In genomic region chr9:36990626-36991368, GRCm38 (mm10) we compare ENCODE assay signal across 15 mouse cellular contexts.
DNase-seq lines count a peak whose midpoint lies in the region; ATAC-seq and TF ChIP-seq lines count a peak whose summit lies in the region.
"Had no signal": no experiment of that assay in that cellular context is flagged by ENCODE, and none has a peak within 500 bp of the region (broad histone marks: within the 10 kb centered on the region; RNA-seq: fewer than 3 reads in every experiment).

No protein-coding gene starts in this region.

- no peak for ATAC-seq in hindbrain, embryonic 12.5 days (ENCODE audit: low FRiP score)
- no peak for ATAC-seq in hindbrain, postnatal 0 days
- peak; percentile 41; the same call in 1 of the 2 replicates for ATAC-seq in midbrain, embryonic 13.5 days
- ATAC-seq: intestine, postnatal 0 days; liver, postnatal 0 days had no signal

- peaks cover 9% of the 10 kb centered on the region for H3K4me1 ChIP-seq in hindbrain, embryonic 12.5 days
- no peaks in the 10 kb centered on the region for H3K4me1 ChIP-seq in hindbrain, postnatal 0 days (ENCODE audit: insufficient read depth, low read length)
- peaks cover 21% of the 10 kb centered on the region for H3K4me1 ChIP-seq in midbrain, embryonic 13.5 days (replicated peaks)

- no peak for TF ChIP-seq CTCF in hindbrain, postnatal 0 days (IDR thresholded peaks at IDR 0.05; ENCODE audit: low read depth)

- peak overlapping the region; percentile 44; the same call in 1 of the 2 replicates for H3K27ac ChIP-seq in hindbrain, embryonic 12.5 days
- H3K27ac ChIP-seq in hindbrain, postnatal 0 days, result no peak overlapping the region
- peak overlapping the region; percentile 59 for H3K27ac ChIP-seq in midbrain, embryonic 13.5 days
- H3K27ac ChIP-seq: limb, embryonic 12.5 days had no signal

- WGBS in hindbrain, embryonic 12.5 days, result 70% methylated on average over 13 of the region's 13 CpGs
- 69% methylated on average over 13 of the region's 13 CpGs for WGBS in hindbrain, postnatal 0 days
- 57% methylated on average over 13 of the region's 13 CpGs for WGBS in midbrain, embryonic 13.5 days

- no peak overlapping the region for H3K4me3 ChIP-seq in hindbrain, embryonic 12.5 days
- no peak overlapping the region for H3K4me3 ChIP-seq in hindbrain, postnatal 0 days (ENCODE audit: low read length)
- H3K4me3 ChIP-seq in midbrain, embryonic 13.5 days (replicated peaks), result no peak overlapping the region
- H3K4me3 ChIP-seq: limb, embryonic 12.5 days had no signal

- no peak overlapping the region for H3K9ac ChIP-seq in hindbrain, embryonic 12.5 days
- H3K9ac ChIP-seq in hindbrain, postnatal 0 days (replicated peaks; ENCODE audit: low read length), result no peak overlapping the region
- no peak overlapping the region; the same call in 1 of the 2 replicates for H3K9ac ChIP-seq in midbrain, embryonic 13.5 days (replicated peaks)
- H3K9ac ChIP-seq: limb, embryonic 12.5 days; liver, postnatal 0 days had no signal

- no peaks in the 10 kb centered on the region for H3K36me3 ChIP-seq in hindbrain, embryonic 12.5 days
- H3K36me3 ChIP-seq in hindbrain, postnatal 0 days (ENCODE audit: insufficient read depth, low read length), result no peaks in the 10 kb centered on the region
- no peaks in the 10 kb centered on the region for H3K36me3 ChIP-seq in midbrain, embryonic 13.5 days
- H3K36me3 ChIP-seq: limb, embryonic 12.5 days had no signal

- no peak overlapping the region for H3K4me2 ChIP-seq in hindbrain, embryonic 12.5 days (replicated peaks)
- H3K4me2 ChIP-seq in hindbrain, postnatal 0 days (ENCODE audit: low read depth, low read length), result no peak overlapping the region
- 0 out of 2 replicates have a peak overlapping the region, but pooled peaks have one; percentile 5 for H3K4me2 ChIP-seq in midbrain, embryonic 13.5 days (replicated peaks)
- H3K4me2 ChIP-seq: limb, embryonic 12.5 days had no signal

- DNase-seq in hindbrain, postnatal 0 days (ENCODE audit: low spot score), result no peak
- DNase-seq in ovary, postnatal 36 days (ENCODE audit: low spot score), result peak; percentile 24
- no peak for DNase-seq in ovary, postnatal 10 days (ENCODE audit: low spot score)
- no peak for DNase-seq in layer of hippocampus, adult 8-10 months (ENCODE audit: low spot score in 2 of 2)
- no peak for DNase-seq in left cerebral cortex, adult 11 months (ENCODE audit: low spot score)
- DNase-seq: cerebellum, postnatal 14 days; heart, adult 11 months; heart, postnatal 14 days; liver, postnatal 0 days; right cerebral cortex, postnatal 14 days; thymus, postnatal 14 days had no signal

- H3K9me3 ChIP-seq in hindbrain, embryonic 12.5 days (replicated peaks), result no peaks in the 10 kb centered on the region
- H3K9me3 ChIP-seq in hindbrain, postnatal 0 days (ENCODE audit: low read length), result no peaks in the 10 kb centered on the region
- no peaks in the 10 kb centered on the region for H3K9me3 ChIP-seq in midbrain, embryonic 13.5 days
- H3K9me3 ChIP-seq: limb, embryonic 12.5 days had no signal

- H3K27me3 ChIP-seq in hindbrain, embryonic 12.5 days, result no peaks in the 10 kb centered on the region
- no peaks in the 10 kb centered on the region for H3K27me3 ChIP-seq in hindbrain, postnatal 0 days (ENCODE audit: insufficient read depth, low read length)
- no peaks in the 10 kb centered on the region for H3K27me3 ChIP-seq in midbrain, embryonic 13.5 days
